In the genomic region with DNA sequence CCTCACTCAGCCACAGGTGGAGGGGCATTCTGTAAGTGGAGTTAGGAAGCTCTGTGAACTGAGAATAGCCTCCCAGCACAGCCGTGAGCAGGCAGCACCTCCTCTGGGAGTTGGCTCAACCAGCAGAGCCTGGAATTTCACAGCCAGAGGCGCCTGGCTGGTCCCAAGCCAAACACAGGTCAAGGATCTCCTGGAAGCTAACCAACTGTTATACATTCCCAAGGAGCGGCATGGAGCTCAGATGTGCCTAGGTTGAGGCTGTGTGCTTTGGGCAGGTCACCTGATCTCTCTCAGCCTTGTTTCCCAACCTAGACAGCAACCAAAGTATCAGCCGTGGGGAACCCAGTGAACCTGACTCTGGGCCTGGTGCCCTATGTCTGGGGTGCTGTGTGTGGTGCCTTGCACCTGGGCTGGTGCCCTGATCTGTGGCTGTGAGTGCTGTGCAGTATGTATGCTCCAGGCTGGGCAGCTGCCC, we compare ENCODE assay signal across 8 mouse cellular contexts. TPM values are rescaled to one million over a fixed set of nuclear protein-coding genes. Genes with fewer than 3 reads are reported as not detected.
A peak's percentile ranks its signal among the peaks of the same experiment; 100 is the strongest.
DNase-seq lines count a peak whose midpoint lies in the region; ATAC-seq lines count a peak whose summit lies in the region.

No protein-coding gene starts in this region.

- peaks cover 23% of the 10 kb centered on the region for H3K27me3 ChIP-seq in kidney, embryonic 15.5 days

- peaks cover 63% of the 10 kb centered on the region for H3K4me1 ChIP-seq in kidney, embryonic 15.5 days

- H3K27ac ChIP-seq in kidney, embryonic 15.5 days: peak overlapping the region; percentile 72

- intact Hi-C loops in gastrocnemius, postnatal 36 days (cut with DNase I): no loop called here
- intact Hi-C loops in left cerebral cortex, postnatal 36 days (cut with DNase I): no loop called here

- WGBS in kidney, embryonic 15.5 days: 35% methylated on average over 4 of the region's 4 CpGs

- no peak overlapping the region for H3K9ac ChIP-seq in kidney, embryonic 15.5 days

- no peak overlapping the region for H3K4me3 ChIP-seq in kidney, embryonic 15.5 days (replicated peaks)

- ATAC-seq in kidney, embryonic 15.5 days (replicated peaks; ENCODE audit: low FRiP score): no peak

- H3K36me3 ChIP-seq in kidney, embryonic 15.5 days: no peaks in the 10 kb centered on the region

- DNase-seq in ovary, adult 18-20 months (ENCODE audit: low spot score): peak; percentile 70
- DNase-seq in ovary, postnatal 10 days (ENCODE audit: low spot score): no peak
- DNase-seq in gastrocnemius, postnatal 36 days: peak; percentile 62 to 69
- peak; percentile 69 for DNase-seq in ovary, postnatal 14 days (ENCODE audit: low spot score)
- no peak for DNase-seq in left cerebral cortex, postnatal 36 days (ENCODE audit: low spot score in 2 of 2)
- no peak for DNase-seq in layer of hippocampus, postnatal 25 days (ENCODE audit: extremely low spot score in 1 of 2, low spot score in 1 of 2)
- DNase-seq in cerebellum, postnatal 4 days (ENCODE audit: low spot score in 2 of 2): no peak

- H3K9me3 ChIP-seq in kidney, embryonic 15.5 days (replicated peaks): no peaks in the 10 kb centered on the region

- no peak overlapping the region for H3K4me2 ChIP-seq in kidney, embryonic 15.5 days

RNA-seq across cellular contexts. Expression of a gene that starts 5.5 kb away (rescaled TPM):
- total RNA-seq in gastrocnemius, postnatal 36 days (2021): 10 to 100 TPM; 39.4 to 40.5 TPM
- polyA plus RNA-seq in kidney, embryonic 15.5 days (2015; fragmentation: Nextera tagmentation; extraction: Ambion mirVana): 16.1 and 16.4 TPM in 2 replicates
- total RNA-seq in left cerebral cortex, postnatal 36 days (2021): 1 to 10 TPM; 7.7 to 9.6 TPM
- 1 to 10 TPM; 5.9 to 8.0 TPM for total RNA-seq in layer of hippocampus, postnatal 25 days (2021)

Comparison
In these comparisons a context has a peak if more than half of its experiments do, and no peak if none do; other contexts are left out.
1. DNase-seq: peak in ovary, adult 18-20 months (single experiment), gastrocnemius, postnatal 36 days (2 of 2) and ovary, postnatal 14 days (single experiment); none in ovary, postnatal 10 days (single experiment), left cerebral cortex, postnatal 36 days (0 of 2), layer of hippocampus, postnatal 25 days (0 of 2) and cerebellum, postnatal 4 days (0 of 2).